Mouse (Mus musculus) CH12.LX (cell line): Measurements from ENCODE around the gene BC051142. TPM values are rescaled to one million over a fixed set of nuclear protein-coding genes. Genes with fewer than 3 reads are reported as not detected.

Experiments used
- DNase-seq: peaks from one replicate; pipeline ENCODE4 v3.0.0-alpha.2; 2013; ENCODE audit errors: extremely low read depth
- H3K27ac ChIP-seq: 2 replicates; pipeline ENCODE4 v1.5.1; 2012; ENCODE audit warnings: low read depth, mild to moderate bottlenecking, control low read depth, moderate library complexity; ENCODE audit not compliant: insufficient read depth
- H3K27me3 ChIP-seq: replicated peaks from 2 replicates; pipeline ENCODE3; 2012; ENCODE audit warnings: inconsistent platforms
- H3K36me3 ChIP-seq, 2 experiments: replicated peaks in 1 of 2; 2 replicates each; pipeline versions ENCODE3 to v1.6.1; 2012; ENCODE audit warnings: inconsistent platforms in 1 of 2, low read length in 1 of 2, mild to moderate bottlenecking in 1 of 2, mixed read lengths in 1 of 2, moderate library complexity in 1 of 2; ENCODE audit not compliant: control insufficient read depth in 1 of 2, insufficient read depth in 1 of 2
- H3K4me1 ChIP-seq, 2 experiments: 2 replicates each; pipeline ENCODE4 v1.6.1; 2012; ENCODE audit warnings: inconsistent platforms in 1 of 2, moderate library complexity in 1 of 2; ENCODE audit not compliant: insufficient read depth in 2 of 2, control insufficient read depth in 1 of 2
- H3K4me2 ChIP-seq: 2 replicates; pipeline ENCODE4 v1.6.1; 2012; ENCODE audit warnings: low read depth, mild to moderate bottlenecking, control low read depth; ENCODE audit not compliant: poor library complexity, insufficient read depth, severe bottlenecking
- H3K4me3 ChIP-seq, 3 experiments: fragments of 150-350 bp in 1 of 3; sonication (generic) in 1 of 3; replicated peaks in 1 of 3; 2 replicates each; pipeline versions ENCODE3 to v1.5.1; 2011 to 2012; ENCODE audit warnings: low read depth in 2 of 3, low read length in 2 of 3, mild to moderate bottlenecking in 2 of 3, moderate library complexity in 2 of 3, control low read depth in 1 of 3, improper control_type of control experiment in 1 of 3, inconsistent platforms in 1 of 3, mixed read lengths in 1 of 3; ENCODE audit not compliant: poor library complexity in 1 of 3
- H3K79me2 ChIP-seq: replicated peaks from 2 replicates; pipeline ENCODE4 v1.6.1; 2012; ENCODE audit warnings: mild to moderate bottlenecking, moderate library complexity; ENCODE audit not compliant: control insufficient read depth, poor library complexity, insufficient read depth, severe bottlenecking; ENCODE audit errors: extremely low read depth
- H3K9ac ChIP-seq: 2 replicates; pipeline ENCODE4 v1.6.1; 2012; ENCODE audit warnings: low read depth, mild to moderate bottlenecking, control low read depth, moderate library complexity; ENCODE audit not compliant: insufficient read depth
- H3K9me3 ChIP-seq: replicated peaks from 2 replicates; pipeline ENCODE3; 2012; ENCODE audit warnings: low read length, inconsistent platforms, mixed read lengths
- BHLHE40 ChIP-seq: IDR thresholded peaks from 2 replicates; pipeline ENCODE4 v1.6.1; 2011; ENCODE audit warnings: mild to moderate bottlenecking, low read depth, low read length, improper control_type of control experiment
- CHD1 ChIP-seq: IDR thresholded peaks from 2 replicates; pipeline ENCODE4 v1.6.1; 2012; ENCODE audit warnings: low read depth, low read length, improper control_type of control experiment, inconsistent platforms
- CTCF ChIP-seq, 2 experiments: IDR thresholded peaks in 1 of 2; conservative IDR thresholded peaks in 1 of 2; 2 replicates each; pipeline ENCODE4 v1.5.1; 2011 to 2012; ENCODE audit warnings: low read depth in 2 of 2, low read length in 2 of 2, improper control_type of control experiment in 1 of 2, inconsistent platforms in 1 of 2, mild to moderate bottlenecking in 1 of 2, moderate library complexity in 1 of 2
- IRF4 ChIP-seq: IDR thresholded peaks from 2 replicates; pipeline ENCODE4 v1.6.1; 2014; ENCODE audit warnings: low read depth, mild to moderate bottlenecking, inconsistent platforms, low read length, improper control_type of control experiment
- MAFK ChIP-seq: IDR thresholded peaks from 2 replicates; pipeline ENCODE4 v1.6.1; 2011; ENCODE audit warnings: low read length, improper control_type of control experiment; ENCODE audit not compliant: insufficient replicate concordance
- MAZ ChIP-seq: IDR thresholded peaks from 2 replicates; pipeline ENCODE4 v1.6.1; 2012; ENCODE audit warnings: low read depth, mild to moderate bottlenecking, inconsistent platforms, low read length, improper control_type of control experiment, moderate library complexity
- MEF2A ChIP-seq: IDR thresholded peaks from 2 replicates; pipeline ENCODE4 v1.6.1; 2014; ENCODE audit warnings: low read depth, mild to moderate bottlenecking, inconsistent platforms, low read length, improper control_type of control experiment, borderline replicate concordance
- PAX5 ChIP-seq: IDR thresholded peaks from 2 replicates; pipeline ENCODE4 v1.6.1; 2012; ENCODE audit warnings: low read length, inconsistent platforms, mixed read lengths
- RAD21 ChIP-seq: IDR thresholded peaks from 2 replicates; pipeline ENCODE4 v1.6.1; 2011; ENCODE audit warnings: low read depth, mild to moderate bottlenecking, low read length, improper control_type of control experiment, moderate library complexity
- RCOR1 ChIP-seq: conservative IDR thresholded peaks from 2 replicates; pipeline ENCODE4 v1.6.1; 2012; ENCODE audit warnings: low read depth, mild to moderate bottlenecking, inconsistent platforms, low read length, improper control_type of control experiment
- SMC3 ChIP-seq: IDR thresholded peaks from 2 replicates; pipeline ENCODE4 v1.6.1; 2011; ENCODE audit warnings: low read depth, low read length, improper control_type of control experiment
- TCF12 ChIP-seq: IDR thresholded peaks from 2 replicates; pipeline ENCODE4 v1.6.1; 2014; ENCODE audit warnings: low read depth, mild to moderate bottlenecking, inconsistent platforms, low read length, improper control_type of control experiment
- UBTF ChIP-seq: IDR thresholded peaks from 2 replicates; pipeline ENCODE4 v1.6.1; 2012; ENCODE audit warnings: low read depth, mild to moderate bottlenecking, inconsistent platforms, low read length, improper control_type of control experiment, moderate library complexity
- ZKSCAN1 ChIP-seq: IDR thresholded peaks from 2 replicates; pipeline ENCODE4 v1.6.1; 2012; ENCODE audit warnings: low read depth, inconsistent platforms, low read length, improper control_type of control experiment, borderline replicate concordance
- ZNF384 ChIP-seq: IDR thresholded peaks from 2 replicates; pipeline ENCODE4 v1.6.1; 2012; ENCODE audit warnings: low read depth, low read length, improper control_type of control experiment, inconsistent platforms
- dilution Hi-C: fragments of 300-500 bp; cut with MboI; formaldehyde crosslinking; loops from 2 replicates; pipeline ENCODE4 v1.14.3; 2020; ENCODE audit warnings: low sequenced_read_pairs; ENCODE audit not compliant: extremely low pct_unique_long_range_greater_than_20kb, extremely low pct_ligation_motif_present
- in situ Hi-C: fragments of 300-500 bp; cut with MboI; formaldehyde crosslinking; loops from 3 replicates; pipeline ENCODE4 v1.14.3; 2019; ENCODE audit warnings: low sequenced_read_pairs, low pct_ligation_motif_present, low pct_unique_long_range_greater_than_20kb, mixed read lengths
- polyA plus RNA-seq: library from polyadenylated mRNA; unstranded; fragments of >175 nt; gene quantifications from 2 replicates; pipeline ENCODE4 v1.2.1, GENCODE M21; 2012; ENCODE audit warnings: low read depth; ENCODE audit not compliant: insufficient read length
- total RNA-seq, 2 experiments: library from RNA; depleted of rRNA; stranded (reverse); fragments of 300-350 nt in 1 of 2; fragments of >200 nt in 1 of 2; gene quantifications; 2 replicates each; pipeline ENCODE4 v1.2.3; 2012 to 2014

The BC051142 gene
- total and polyA plus RNA-seq, 3 experiments = 0.28 to 0.83 TPM; not detected in 1

DNA sequence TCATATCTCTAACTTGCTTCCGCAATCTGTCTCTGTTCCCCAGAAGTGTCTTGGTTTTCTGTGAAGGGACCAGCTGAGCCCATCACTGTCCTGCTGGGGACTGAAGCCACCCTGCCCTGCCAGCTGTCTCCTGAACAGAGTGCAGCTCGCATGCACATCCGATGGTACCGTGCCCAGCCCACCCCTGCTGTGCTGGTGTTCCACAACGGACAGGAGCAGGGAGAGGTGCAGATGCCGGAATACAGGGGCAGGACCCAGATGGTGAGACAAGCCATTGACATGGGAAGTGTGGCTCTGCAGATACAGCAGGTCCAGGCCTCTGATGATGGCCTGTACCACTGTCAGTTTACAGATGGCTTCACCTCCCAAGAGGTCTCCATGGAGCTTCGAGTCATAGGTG, 19.2 kb upstream of the BC051142 start:
- Histone ChIP-seq H3K79me2 (no peaks in the 10 kb centered on the region), H3K4me2 (no peak overlapping the region), H3K4me3 (no peak overlapping the region), H3K9ac (no peak overlapping the region), H3K4me1 (peaks cover 17 to 24% of the 10 kb centered on the region in 2 experiments), H3K9me3 (peaks cover 4% of the 10 kb centered on the region), H3K27me3 (no peaks in the 10 kb centered on the region), H3K27ac (no peak overlapping the region), H3K36me3 (peaks cover 0 to 2% of the 10 kb centered on the region in 2 experiments)
- TF ChIP-seq TCF12 (no peak), IRF4 (no peak), UBTF (no peak), BHLHE40 (no peak)
- dilution Hi-C loops (no loop called here), in situ Hi-C loops (no loop called here)
- DNase-seq = no peak

DNA sequence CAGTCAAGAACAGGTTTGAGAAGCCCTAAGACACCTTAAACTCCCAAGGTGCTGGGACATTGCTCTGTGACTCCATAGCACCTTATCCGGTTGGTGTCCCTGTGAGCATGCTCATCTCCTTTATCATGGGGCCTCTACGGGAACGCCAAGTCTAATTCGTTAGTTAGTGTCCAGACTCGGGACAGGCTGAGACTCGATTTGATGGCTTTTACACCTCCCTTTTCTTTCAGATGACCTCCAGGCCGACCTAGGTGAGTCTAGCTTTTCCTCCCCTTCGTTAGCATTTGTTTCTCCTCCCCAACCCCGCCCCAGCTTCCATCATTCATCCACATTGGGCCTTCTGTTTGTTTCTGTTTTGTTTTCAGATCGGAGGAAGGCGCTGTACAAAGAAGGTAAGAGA, 16.7 kb upstream of the BC051142 start:
- in situ Hi-C loops = no loop called here
- Histone ChIP-seq H3K9ac (no peak overlapping the region), H3K9me3 (peaks cover 2% of the 10 kb centered on the region), H3K27ac (no peak overlapping the region), H3K4me2 (no peak overlapping the region), H3K36me3 (peaks cover 0 to 2% of the 10 kb centered on the region in 2 experiments), H3K4me3 (no peak overlapping the region), H3K79me2 (no peaks in the 10 kb centered on the region)
- DNase-seq = no peak
- TF ChIP-seq ZKSCAN1 = no peak
- no peak for TF ChIP-seq ZNF384
- TF ChIP-seq PAX5 = no peak
- TF ChIP-seq MAFK = no peak
- no peak for TF ChIP-seq CHD1
- TF ChIP-seq, all 38 proteins: peak for 0
- peaks cover 22 to 36% of the 10 kb centered on the region in 2 experiments for H3K4me1 ChIP-seq
- no peaks in the 10 kb centered on the region for H3K27me3 ChIP-seq
- dilution Hi-C loops = no loop called here

DNA sequence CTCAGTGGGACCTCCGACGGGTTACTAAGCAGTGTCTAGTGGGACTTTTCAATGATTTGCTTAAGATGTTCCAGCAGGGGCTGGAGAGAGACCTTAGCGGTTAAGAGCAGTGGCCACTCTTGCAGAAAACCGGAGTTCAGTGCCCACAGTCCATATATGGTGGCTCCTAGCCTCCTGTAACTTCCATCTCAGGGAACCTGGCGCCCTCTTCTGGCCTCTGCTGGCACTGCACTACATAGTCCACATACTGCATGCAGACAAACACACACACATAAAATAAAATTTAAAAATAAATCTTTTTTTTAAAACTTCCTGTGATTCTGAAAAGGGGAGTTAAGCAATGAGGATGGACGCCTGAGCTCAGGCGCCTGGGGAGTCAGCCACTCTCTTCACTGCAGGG, 15.4 kb upstream of the BC051142 start:
- H3K79me2 ChIP-seq = no peaks in the 10 kb centered on the region
- TF ChIP-seq MEF2A (no peak), RCOR1 (no peak), RAD21 (peak; percentile 39), CTCF (conservative IDR thresholded peaks at IDR 0.05 in 1 of 2, IDR thresholded peaks at IDR 0.05 in 1 of 2; ENCODE audit: low read depth in 2 of 2, low read length in 2 of 2) (peak; percentile 23 to 56; a peak in 3 of 4 replicates), UBTF (no peak), SMC3 (peak; percentile 35), MAZ (no peak)
- TF ChIP-seq, all 38 proteins: peak for 3
- H3K9me3 ChIP-seq = peaks cover 2% of the 10 kb centered on the region
- no peaks in the 10 kb centered on the region for H3K27me3 ChIP-seq
- no peak overlapping the region for H3K4me3 ChIP-seq
- H3K9ac ChIP-seq = no peak overlapping the region
- dilution Hi-C loops (no loop called here), in situ Hi-C loops (no loop called here)
- peaks cover 0 to 2% of the 10 kb centered on the region in 2 experiments for H3K36me3 ChIP-seq
- H3K4me1 ChIP-seq = peaks cover 17 to 32% of the 10 kb centered on the region in 2 experiments
- H3K27ac ChIP-seq = no peak overlapping the region
- no peak overlapping the region for H3K4me2 ChIP-seq
- no peak for DNase-seq
